Mouse (Mus musculus) natural killer cell, adult 2 months (primary cell): ENCODE data around the gene Slc10a7.
"Not testable (repeated sequence)": the region's sequence is repeated elsewhere in the genome, so short reads cannot be mapped to it uniquely, and the experiment has no call there.

Experiments used
- DNase-seq, 2 experiments: peaks; one replicate each; pipeline ENCODE4 v3.0.0; 2022; ENCODE audit warnings: low spot score in 2 of 2

Gene Slc10a7

GRCm38 (mm10) chr8:78664306-78664940 lies 155.3 kb downstream of the Slc10a7 start:
- DNase-seq = no peak

- no peak for DNase-seq
Observed at GRCm38 (mm10) chr8:78667399-78667798, 158.3 kb downstream of the Slc10a7 start.

- no peak for DNase-seq
Observed at GRCm38 (mm10) chr8:78668206-78668605, 159.1 kb downstream of the Slc10a7 start.

- DNase-seq = no peak
Observed at GRCm38 (mm10) chr8:78670241-78670640, 161.1 kb downstream of the Slc10a7 start.

- no peak for DNase-seq
Observed at GRCm38 (mm10) chr8:78678541-78679219, 169.5 kb downstream of the Slc10a7 start.

- DNase-seq = no peak
Observed at GRCm38 (mm10) chr8:78690795-78691194, 181.6 kb downstream of the Slc10a7 start.

GRCm38 (mm10) chr8:78698331-78698741 lies 189.2 kb downstream of the Slc10a7 start:
- no peak for DNase-seq

GRCm38 (mm10) chr8:78703068-78703820 lies 194.1 kb downstream of the Slc10a7 start:
- no peak for DNase-seq

- DNase-seq = no peak
Observed at GRCm38 (mm10) chr8:78705980-78706379, 196.8 kb downstream of the Slc10a7 start.

- no peak for DNase-seq
Observed at GRCm38 (mm10) chr8:78709948-78710644, 200.9 kb downstream of the Slc10a7 start.

- no peak for DNase-seq
Observed at GRCm38 (mm10) chr8:78710961-78711360, 201.8 kb downstream of the Slc10a7 start.

- no peak for DNase-seq
Observed at GRCm38 (mm10) chr8:78714880-78715279, 205.7 kb downstream of the Slc10a7 start.

- no peak for DNase-seq
Observed at GRCm38 (mm10) chr8:78716546-78716945, 207.4 kb downstream of the Slc10a7 start.

- not testable (repeated sequence) for DNase-seq
Observed at GRCm38 (mm10) chr8:78717191-78717590, 208.0 kb downstream of the Slc10a7 start.

- no peak for DNase-seq
Observed at GRCm38 (mm10) chr8:78719279-78720040, 210.3 kb downstream of the Slc10a7 start.

GRCm38 (mm10) chr8:78720041-78720414 lies 210.9 kb downstream of the Slc10a7 start:
- no peak for DNase-seq

GRCm38 (mm10) chr8:78721576-78721975 lies 212.4 kb downstream of the Slc10a7 start:
- DNase-seq = no peak

GRCm38 (mm10) chr8:78722201-78722600 lies 213.1 kb downstream of the Slc10a7 start:
- DNase-seq = no peak

GRCm38 (mm10) chr8:78724832-78725231 lies 215.7 kb downstream of the Slc10a7 start:
- no peak for DNase-seq

GRCm38 (mm10) chr8:78728240-78728639 lies 219.1 kb downstream of the Slc10a7 start:
- no peak for DNase-seq

- no peak for DNase-seq
Observed at GRCm38 (mm10) chr8:78732410-78732809, 223.3 kb downstream of the Slc10a7 start.
